Mouse (Mus musculus) embryonic facial prominence, embryonic 14.5 days (tissue): ENCODE measurements at regions not wholly inside any gene's neighbourhood (a gene's known extent, or its start where the extent isn't known, plus 50 kb on each side); places are given as distances from the start of the nearest gene placed in this dataset.

Experiments used
- ATAC-seq: fragments of 200-750 bp; cut with Nextera tagmentation; 2 replicates; pipeline ENCODE4 v1.8.0; 2017; ENCODE audit warnings: low read depth, moderate number of reproducible peaks, moderate TSS enrichment
- DNase-seq: peaks from one replicate; pipeline ENCODE4 v3.0.0-alpha.2; 2015; ENCODE audit warnings: low spot score
- H3K27ac ChIP-seq: fragments of 300-500 bp; sonication (generic); replicated peaks from 2 replicates; pipeline ENCODE4 v1.5.1; 2014; ENCODE audit warnings: low read depth, mild to moderate bottlenecking, low read length, moderate library complexity
- H3K27me3 ChIP-seq: fragments of 300-500 bp; sonication (generic); replicated peaks from 2 replicates; pipeline ENCODE4 v1.6.1; 2014; ENCODE audit warnings: low read length; ENCODE audit not compliant: control insufficient read depth, insufficient read depth
- H3K36me3 ChIP-seq: fragments of 300-500 bp; sonication (generic); 2 replicates; pipeline ENCODE4 v1.6.1; 2014; ENCODE audit warnings: low read length, mixed read lengths; ENCODE audit not compliant: control insufficient read depth, insufficient read depth
- H3K4me1 ChIP-seq: fragments of 300-500 bp; sonication (generic); 2 replicates; pipeline ENCODE4 v1.6.1; 2014; ENCODE audit warnings: antibody characterized with exemption, low read length; ENCODE audit not compliant: control insufficient read depth, insufficient read depth
- H3K4me2 ChIP-seq: fragments of 300-500 bp; sonication (generic); 2 replicates; pipeline ENCODE4 v1.6.1; 2014; ENCODE audit warnings: low read depth, mild to moderate bottlenecking, low read length, moderate library complexity, mixed read lengths
- H3K4me3 ChIP-seq: fragments of 300-500 bp; sonication (generic); 2 replicates; pipeline ENCODE4 v1.5.1; 2014; ENCODE audit warnings: low read depth, mild to moderate bottlenecking, low read length
- H3K9ac ChIP-seq: fragments of 300-500 bp; sonication (generic); 2 replicates; pipeline ENCODE4 v1.6.1; 2014; ENCODE audit warnings: low read depth, mild to moderate bottlenecking, low read length, moderate library complexity, mixed read lengths
- H3K9me3 ChIP-seq: fragments of 300-500 bp; sonication (generic); 2 replicates; pipeline ENCODE4 v1.6.1; 2016; ENCODE audit warnings: low read length; ENCODE audit not compliant: control insufficient read depth
- WGBS: fragments of 180-500 bp; shearing (Covaris S2); extraction: QIAGEN DNeasy Blood & Tissue Kit; methylation state at CpG from one replicate; pipeline ENCODE4 v1.1.7; 2014; 5-methylcytosine and 5-hydroxymethylcytosine counted together

DNA sequence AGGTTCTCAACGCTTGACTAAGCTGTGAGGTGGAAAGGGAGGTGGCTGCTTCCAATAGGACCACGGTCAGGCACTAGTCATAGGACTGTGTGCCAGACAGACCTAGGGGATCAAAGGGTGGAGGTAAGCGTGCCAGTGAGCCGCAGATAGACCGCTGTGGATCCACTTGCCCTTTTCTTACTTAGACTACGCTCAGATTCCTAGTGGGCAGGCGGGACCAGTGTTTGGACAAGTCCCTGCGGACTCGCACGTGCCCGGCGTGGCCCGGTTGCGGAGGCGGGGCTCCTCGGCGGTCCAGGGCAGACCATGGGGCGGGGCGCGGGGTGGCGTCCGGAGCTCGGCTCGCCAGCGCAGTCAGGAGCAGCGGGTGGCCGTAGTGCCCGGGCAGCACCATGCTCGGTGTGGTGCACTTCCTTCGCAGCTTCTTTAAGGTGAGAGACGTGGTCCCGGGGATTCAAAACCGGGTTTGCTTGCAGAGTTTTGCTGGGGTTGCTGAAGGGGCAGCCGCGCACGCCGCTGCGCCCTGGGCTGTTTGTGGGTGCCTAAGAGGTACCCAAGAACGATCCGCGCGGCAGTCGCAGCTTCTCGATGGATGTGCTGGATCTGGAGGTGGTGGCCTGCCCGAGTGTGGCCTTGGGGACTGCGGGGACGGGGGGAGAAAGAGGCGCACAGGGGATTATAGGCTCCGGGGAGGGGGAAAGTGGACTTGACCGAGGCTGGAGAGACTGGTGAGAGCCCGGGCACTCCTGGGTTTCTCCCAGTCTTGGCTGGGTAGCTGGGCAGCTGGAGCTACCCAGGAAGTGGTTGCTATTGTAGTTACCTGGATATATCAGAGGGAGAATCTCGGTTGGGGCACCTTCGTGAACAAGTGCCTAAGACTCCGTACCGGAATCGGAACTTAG is 98.6 kb downstream of the Amer3 start:
- WGBS = 1% methylated on average over 36 of the region's 56 CpGs
- Histone ChIP-seq H3K9ac (peak overlapping the region; percentile 57), H3K4me2 (peak overlapping the region; percentile 92), H3K36me3 (no peaks in the 10 kb centered on the region), H3K27ac (no peak overlapping the region), H3K4me1 (peaks cover 8% of the 10 kb centered on the region; the same call in 1 of the 2 replicates), H3K27me3 (peaks cover 50% of the 10 kb centered on the region), H3K9me3 (no peaks in the 10 kb centered on the region), H3K4me3 (peak overlapping the region; percentile 47)
- peak; percentile 8 for DNase-seq
- no peak for ATAC-seq

GRCm38 (mm10) chr1:34678734-34679068 is 99.2 kb downstream of the Amer3 start:
- DNase-seq = no peak
- no peak for ATAC-seq
- H3K27me3 ChIP-seq = peaks cover 50% of the 10 kb centered on the region

GRCm38 (mm10) chr1:34686539-34686938 is 107.1 kb downstream of the Amer3 start:
- Histone ChIP-seq H3K4me2 (no peak overlapping the region), H3K27ac (no peak overlapping the region), H3K4me1 (no peaks in the 10 kb centered on the region), H3K27me3 (no peaks in the 10 kb centered on the region), H3K9ac (no peak overlapping the region), H3K4me3 (no peak overlapping the region), H3K9me3 (0 out of 2 replicates have a peak, but pooled peaks cover 3% of the 10 kb centered on the region), H3K36me3 (no peaks in the 10 kb centered on the region)
- no peak for ATAC-seq
- WGBS = 71% methylated on average over 2 of the region's 2 CpGs
- DNase-seq = no peak

More at GRCm38 (mm10) chr1:34678734-34679068, 99.2 kb downstream of the Amer3 start:
- peaks cover 8% of the 10 kb centered on the region; the same call in 1 of the 2 replicates for H3K4me1 ChIP-seq
- H3K9ac ChIP-seq = peak overlapping the region; percentile 57; the same call in 1 of the 2 replicates
- no peak overlapping the region for H3K27ac ChIP-seq
- 5% methylated on average over 9 of the region's 9 CpGs for WGBS
- H3K9me3 ChIP-seq = no peaks in the 10 kb centered on the region
- H3K36me3 ChIP-seq = no peaks in the 10 kb centered on the region
- H3K4me3 ChIP-seq = peak overlapping the region; percentile 47
- H3K4me2 ChIP-seq = peak overlapping the region; percentile 92

DNA sequence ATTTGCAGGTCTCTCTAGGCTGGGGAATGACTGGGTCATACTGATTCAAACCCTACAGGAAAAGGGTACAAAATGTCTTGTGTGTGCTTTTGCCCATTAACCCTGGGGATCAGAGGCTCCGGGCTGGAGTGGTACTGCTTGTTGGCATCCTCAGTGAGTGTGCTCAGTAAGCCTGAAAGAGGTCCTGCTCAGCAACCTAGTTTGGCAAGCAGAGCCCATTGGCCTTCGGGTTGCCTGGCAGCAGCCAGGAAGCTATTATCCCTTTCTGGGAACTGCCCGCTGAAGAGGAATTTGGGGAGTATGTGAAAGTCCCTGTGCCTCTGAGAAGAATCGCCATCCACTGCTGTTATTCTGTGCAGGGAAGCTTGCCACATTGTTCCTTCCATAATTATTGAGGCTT is 117.1 kb downstream of the Amer3 start:
- H3K27me3 ChIP-seq = no peaks in the 10 kb centered on the region
- ATAC-seq = no peak
- H3K9ac ChIP-seq = no peak overlapping the region
- H3K4me2 ChIP-seq = no peak overlapping the region
- no peaks in the 10 kb centered on the region for H3K36me3 ChIP-seq
- no peak for DNase-seq
- WGBS = 72% methylated on average over 4 of the region's 4 CpGs
- no peaks in the 10 kb centered on the region for H3K4me1 ChIP-seq
- no peak overlapping the region for H3K4me3 ChIP-seq
- no peaks in the 10 kb centered on the region for H3K9me3 ChIP-seq
- H3K27ac ChIP-seq = no peak overlapping the region

DNA sequence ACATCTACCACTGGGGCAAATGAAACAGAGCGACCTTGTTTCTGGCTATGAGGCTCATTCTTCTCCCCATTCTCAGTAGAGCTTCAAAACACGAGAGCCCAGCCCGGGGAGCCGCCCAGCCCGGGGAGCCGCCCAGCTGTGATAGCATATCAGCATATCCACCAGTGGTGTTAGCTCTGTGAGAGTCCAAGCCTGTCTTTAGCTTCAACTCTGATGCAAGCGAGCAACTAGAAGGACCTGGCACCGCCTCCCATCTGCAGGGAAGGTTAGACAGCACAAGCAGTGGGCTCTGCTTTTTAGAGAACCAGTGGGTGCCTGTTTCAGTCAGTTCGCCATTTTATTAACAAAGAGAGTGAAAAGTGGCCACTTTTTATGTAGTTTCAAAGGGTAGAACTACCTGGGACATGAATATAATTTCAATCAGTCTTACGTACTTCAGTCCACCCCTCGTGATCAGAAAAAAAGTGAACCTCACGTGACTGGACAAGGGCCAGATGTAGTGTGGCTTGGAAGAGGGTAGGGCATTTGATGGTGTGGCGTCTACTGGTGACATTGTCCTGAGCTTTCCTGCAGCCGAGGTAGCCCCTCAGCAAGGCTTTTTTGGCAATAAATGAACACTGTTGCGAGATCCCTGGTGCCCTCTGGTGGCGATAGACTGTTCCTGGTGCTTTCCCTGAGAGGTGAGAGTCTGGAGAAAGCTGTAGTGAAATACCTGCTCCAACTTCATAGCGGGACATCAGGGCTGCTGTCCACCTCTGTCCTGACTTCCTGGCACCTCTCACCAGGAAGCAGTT is 121.0 kb downstream of the Amer3 start:
- H3K4me1 ChIP-seq = no peaks in the 10 kb centered on the region
- no peak overlapping the region for H3K9ac ChIP-seq
- no peak for ATAC-seq
- WGBS = 44% methylated on average over 17 of the region's 17 CpGs
- H3K4me3 ChIP-seq = no peak overlapping the region
- H3K27me3 ChIP-seq = no peaks in the 10 kb centered on the region
- H3K27ac ChIP-seq = no peak overlapping the region
- no peaks in the 10 kb centered on the region for H3K9me3 ChIP-seq
- H3K36me3 ChIP-seq = no peaks in the 10 kb centered on the region
- DNase-seq = peak; percentile 56
- no peak overlapping the region for H3K4me2 ChIP-seq

DNA sequence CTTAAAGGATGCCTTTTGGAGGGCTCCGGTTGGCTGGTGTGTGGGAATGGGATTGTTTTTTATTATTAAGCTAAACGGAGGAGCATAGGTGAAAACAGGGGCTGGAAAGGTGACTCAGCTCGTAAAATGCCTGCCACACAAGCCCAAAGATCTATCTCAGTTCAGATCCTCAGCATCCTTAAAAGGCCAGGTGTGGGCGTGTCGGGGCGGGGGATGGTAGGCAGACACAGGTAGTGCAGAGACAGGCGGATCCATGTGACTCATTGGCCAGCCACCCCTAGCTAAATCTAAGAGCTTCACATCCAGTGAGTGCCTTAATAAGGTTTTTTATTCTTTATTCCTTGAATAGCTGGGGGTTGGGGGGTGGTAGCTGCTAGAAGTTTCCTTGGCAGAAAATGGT is 122.0 kb downstream of the Amer3 start:
- Histone ChIP-seq H3K27ac (no peak overlapping the region), H3K4me3 (no peak overlapping the region), H3K27me3 (no peaks in the 10 kb centered on the region), H3K9me3 (no peaks in the 10 kb centered on the region), H3K9ac (no peak overlapping the region), H3K4me2 (no peak overlapping the region), H3K4me1 (no peaks in the 10 kb centered on the region), H3K36me3 (no peaks in the 10 kb centered on the region)
- no peak for DNase-seq
- ATAC-seq = no peak
- WGBS = 77% methylated on average over 7 of the region's 7 CpGs

- no peak overlapping the region for H3K4me3 ChIP-seq
- no peaks in the 10 kb centered on the region for H3K9me3 ChIP-seq
- no peaks in the 10 kb centered on the region for H3K4me1 ChIP-seq
- no peak overlapping the region for H3K9ac ChIP-seq
- ATAC-seq = no peak
- H3K4me2 ChIP-seq = no peak overlapping the region
- no peaks in the 10 kb centered on the region for H3K27me3 ChIP-seq
- no peaks in the 10 kb centered on the region for H3K36me3 ChIP-seq
- no peak for DNase-seq
- H3K27ac ChIP-seq = no peak overlapping the region
- 88% methylated on average over 2 of the region's 2 CpGs for WGBS
These were observed 129.6 kb downstream of the Amer3 start for GRCm38 (mm10) chr1:34709089-34709488.

DNA sequence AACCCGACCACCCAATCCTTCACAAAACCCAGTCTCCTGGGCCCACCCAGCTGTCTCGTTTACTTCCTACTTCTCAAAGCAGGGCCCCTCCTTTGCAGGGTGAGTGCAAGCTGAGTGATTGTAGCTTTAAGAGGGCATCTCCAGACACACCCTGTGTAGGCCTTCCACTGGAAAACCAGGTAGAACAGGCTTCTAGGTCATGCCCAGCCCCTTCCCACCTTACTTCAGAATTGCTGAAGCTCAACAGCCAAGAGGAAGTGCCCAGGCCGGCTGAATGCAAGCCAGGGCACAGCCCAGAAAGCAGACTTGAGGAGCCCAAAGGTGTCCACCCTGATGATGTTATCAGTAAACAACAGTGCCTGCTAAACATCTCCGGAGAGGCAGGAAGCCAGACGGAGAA is 120.2 kb downstream of the Fam168b start:
- Histone ChIP-seq H3K4me1 (no peaks in the 10 kb centered on the region), H3K4me3 (no peak overlapping the region), H3K4me2 (no peak overlapping the region), H3K27ac (no peak overlapping the region), H3K36me3 (no peaks in the 10 kb centered on the region), H3K9me3 (no peaks in the 10 kb centered on the region), H3K27me3 (no peaks in the 10 kb centered on the region), H3K9ac (no peak overlapping the region)
- peak; percentile 79 for ATAC-seq
- peak; percentile 51 for DNase-seq
- WGBS = 67% methylated on average over 5 of the region's 5 CpGs
